Mouse (Mus musculus): ENCODE results near the gene Bicd2. TPM values are rescaled to one million over a fixed set of nuclear protein-coding genes. Genes with fewer than 3 reads are reported as not detected.

The Bicd2 gene
- polyA plus RNA-seq (2014; fragmentation: Nextera tagmentation; extraction: Ambion mirVana): 22.9 and 26.0 TPM in 2 replicates

- no peaks in the 10 kb centered on the region for H3K4me1 ChIP-seq (ENCODE audit: control insufficient read depth, insufficient read depth, low read length)
- peak within 1 kb of the TSS; percentile 85 for H3K4me2 ChIP-seq (ENCODE audit: low read depth, low read length)
- no peaks in the 10 kb centered on the region for H3K36me3 ChIP-seq (replicated peaks; ENCODE audit: control insufficient read depth, insufficient read depth, low read depth, low read length)
- H3K9ac ChIP-seq (replicated peaks; ENCODE audit: low read length): peak within 1 kb of the TSS; percentile 92
- under 1% methylated on average over 70 of the region's 74 CpGs for WGBS
- H3K27ac ChIP-seq (replicated peaks; ENCODE audit: low read depth, low read length): peak within 1 kb of the TSS; percentile 49
- peak within 1 kb of the TSS; percentile 92 for H3K4me3 ChIP-seq (ENCODE audit: low read depth, low read length)
- peak; percentile 98 for DNase-seq (ENCODE audit: low spot score)
- no peaks in the 10 kb centered on the region for H3K9me3 ChIP-seq (replicated peaks; ENCODE audit: control insufficient read depth, low read length)
- ATAC-seq (replicated peaks; ENCODE audit: insufficient number of reproducible peaks, low FRiP score, low TSS enrichment, low read depth): peak; percentile 99
- no peaks in the 10 kb centered on the region for H3K27me3 ChIP-seq (ENCODE audit: control insufficient read depth, insufficient read depth, low read length)
These were observed at the start of gene Bicd2 for GRCm38 (mm10) chr13:49341012-49341830. Bicd2 (plus strand) TSS chr13:49341585.

- Histone ChIP-seq H3K27ac (replicated peaks; ENCODE audit: low read depth, low read length) (no peak overlapping the region), H3K4me1 (ENCODE audit: control insufficient read depth, insufficient read depth, low read length) (no peaks in the 10 kb centered on the region), H3K9me3 (replicated peaks; ENCODE audit: control insufficient read depth, low read length) (no peaks in the 10 kb centered on the region), H3K9ac (replicated peaks; ENCODE audit: low read length) (no peak overlapping the region), H3K27me3 (ENCODE audit: control insufficient read depth, insufficient read depth, low read length) (no peaks in the 10 kb centered on the region), H3K4me3 (ENCODE audit: low read depth, low read length) (no peak overlapping the region), H3K36me3 (replicated peaks; ENCODE audit: control insufficient read depth, insufficient read depth, low read depth, low read length) (no peaks in the 10 kb centered on the region), H3K4me2 (ENCODE audit: low read depth, low read length) (no peak overlapping the region)
- WGBS: 91% methylated on average over 6 of the region's 6 CpGs
- no peak for DNase-seq (ENCODE audit: low spot score)
- ATAC-seq (replicated peaks; ENCODE audit: insufficient number of reproducible peaks, low FRiP score, low TSS enrichment, low read depth): no peak
These were observed 49.4 kb upstream of the Bicd2 start for GRCm38 (mm10) chr13:49291949-49292348.

- Histone ChIP-seq H3K27ac (replicated peaks; ENCODE audit: low read depth, low read length) (no peak overlapping the region), H3K4me1 (ENCODE audit: control insufficient read depth, insufficient read depth, low read length) (no peaks in the 10 kb centered on the region), H3K9me3 (replicated peaks; ENCODE audit: control insufficient read depth, low read length) (no peaks in the 10 kb centered on the region), H3K4me3 (ENCODE audit: low read depth, low read length) (no peak overlapping the region), H3K27me3 (ENCODE audit: control insufficient read depth, insufficient read depth, low read length) (no peaks in the 10 kb centered on the region), H3K4me2 (ENCODE audit: low read depth, low read length) (no peak overlapping the region), H3K9ac (replicated peaks; ENCODE audit: low read length) (no peak overlapping the region), H3K36me3 (replicated peaks; ENCODE audit: control insufficient read depth, insufficient read depth, low read depth, low read length) (no peaks in the 10 kb centered on the region)
- no peak for DNase-seq (ENCODE audit: low spot score)
- 77% methylated on average over 9 of the region's 9 CpGs for WGBS
- ATAC-seq (replicated peaks; ENCODE audit: insufficient number of reproducible peaks, low FRiP score, low TSS enrichment, low read depth): no peak
These were observed 47.3 kb upstream of the Bicd2 start for GRCm38 (mm10) chr13:49294108-49294507.

- Histone ChIP-seq H3K27me3 (ENCODE audit: control insufficient read depth, insufficient read depth, low read length) (no peaks in the 10 kb centered on the region), H3K4me1 (ENCODE audit: control insufficient read depth, insufficient read depth, low read length) (no peaks in the 10 kb centered on the region), H3K4me2 (ENCODE audit: low read depth, low read length) (no peak overlapping the region), H3K9ac (replicated peaks; ENCODE audit: low read length) (no peak overlapping the region), H3K9me3 (replicated peaks; ENCODE audit: control insufficient read depth, low read length) (no peaks in the 10 kb centered on the region), H3K36me3 (replicated peaks; ENCODE audit: control insufficient read depth, insufficient read depth, low read depth, low read length) (no peaks in the 10 kb centered on the region), H3K4me3 (ENCODE audit: low read depth, low read length) (no peak overlapping the region), H3K27ac (replicated peaks; ENCODE audit: low read depth, low read length) (no peak overlapping the region)
- DNase-seq (ENCODE audit: low spot score) (no peak), ATAC-seq (replicated peaks; ENCODE audit: insufficient number of reproducible peaks, low FRiP score, low TSS enrichment, low read depth) (no peak)
- 75% methylated on average over 7 of the region's 7 CpGs for WGBS
These were observed 45.1 kb upstream of the Bicd2 start for GRCm38 (mm10) chr13:49296270-49296669.

- no peak overlapping the region for H3K27ac ChIP-seq (replicated peaks; ENCODE audit: low read depth, low read length)
- no peak overlapping the region for H3K4me3 ChIP-seq (ENCODE audit: low read depth, low read length)
- WGBS: 84% methylated on average over 14 of the region's 14 CpGs
- H3K36me3 ChIP-seq (replicated peaks; ENCODE audit: control insufficient read depth, insufficient read depth, low read depth, low read length): no peaks in the 10 kb centered on the region
- ATAC-seq (replicated peaks; ENCODE audit: insufficient number of reproducible peaks, low FRiP score, low TSS enrichment, low read depth): no peak
- no peak for DNase-seq (ENCODE audit: low spot score)
- H3K4me1 ChIP-seq (ENCODE audit: control insufficient read depth, insufficient read depth, low read length): no peaks in the 10 kb centered on the region
- H3K9ac ChIP-seq (replicated peaks; ENCODE audit: low read length): no peak overlapping the region
- H3K9me3 ChIP-seq (replicated peaks; ENCODE audit: control insufficient read depth, low read length): no peaks in the 10 kb centered on the region
- no peaks in the 10 kb centered on the region for H3K27me3 ChIP-seq (ENCODE audit: control insufficient read depth, insufficient read depth, low read length)
- no peak overlapping the region for H3K4me2 ChIP-seq (ENCODE audit: low read depth, low read length)
These were observed 42.6 kb upstream of the Bicd2 start for GRCm38 (mm10) chr13:49298514-49299381.

DNA sequence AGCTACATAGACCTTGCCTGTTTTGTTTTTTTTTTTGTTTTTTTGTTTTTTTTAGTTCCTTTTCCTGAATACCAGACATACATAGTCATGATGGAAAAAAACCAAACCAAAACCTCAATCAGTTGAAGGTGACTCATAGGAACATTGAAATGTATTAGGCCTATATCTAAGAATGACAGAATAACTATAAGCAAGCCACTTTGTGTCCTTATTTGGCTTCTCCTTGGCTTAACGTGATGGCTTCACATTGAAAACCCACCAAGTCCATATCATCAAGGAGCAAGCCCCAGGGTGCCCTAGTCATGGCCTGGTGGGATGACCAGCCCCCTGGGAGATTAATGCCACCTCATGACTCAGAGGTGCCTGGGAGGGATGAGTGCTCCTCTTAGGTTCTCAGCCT is 40.6 kb upstream of the Bicd2 start:
- no peak overlapping the region for H3K4me3 ChIP-seq (ENCODE audit: low read depth, low read length)
- H3K4me2 ChIP-seq (ENCODE audit: low read depth, low read length): no peak overlapping the region
- no peak overlapping the region for H3K27ac ChIP-seq (replicated peaks; ENCODE audit: low read depth, low read length)
- DNase-seq (ENCODE audit: low spot score) (no peak), ATAC-seq (replicated peaks; ENCODE audit: insufficient number of reproducible peaks, low FRiP score, low TSS enrichment, low read depth) (no peak)
- WGBS: 73% methylated on average over 1 of the region's 1 CpGs
- H3K27me3 ChIP-seq (ENCODE audit: control insufficient read depth, insufficient read depth, low read length): no peaks in the 10 kb centered on the region
- no peaks in the 10 kb centered on the region for H3K9me3 ChIP-seq (replicated peaks; ENCODE audit: control insufficient read depth, low read length)
- no peak overlapping the region for H3K9ac ChIP-seq (replicated peaks; ENCODE audit: low read length)
- no peaks in the 10 kb centered on the region for H3K36me3 ChIP-seq (replicated peaks; ENCODE audit: control insufficient read depth, insufficient read depth, low read depth, low read length)
- H3K4me1 ChIP-seq (ENCODE audit: control insufficient read depth, insufficient read depth, low read length): no peaks in the 10 kb centered on the region

DNA sequence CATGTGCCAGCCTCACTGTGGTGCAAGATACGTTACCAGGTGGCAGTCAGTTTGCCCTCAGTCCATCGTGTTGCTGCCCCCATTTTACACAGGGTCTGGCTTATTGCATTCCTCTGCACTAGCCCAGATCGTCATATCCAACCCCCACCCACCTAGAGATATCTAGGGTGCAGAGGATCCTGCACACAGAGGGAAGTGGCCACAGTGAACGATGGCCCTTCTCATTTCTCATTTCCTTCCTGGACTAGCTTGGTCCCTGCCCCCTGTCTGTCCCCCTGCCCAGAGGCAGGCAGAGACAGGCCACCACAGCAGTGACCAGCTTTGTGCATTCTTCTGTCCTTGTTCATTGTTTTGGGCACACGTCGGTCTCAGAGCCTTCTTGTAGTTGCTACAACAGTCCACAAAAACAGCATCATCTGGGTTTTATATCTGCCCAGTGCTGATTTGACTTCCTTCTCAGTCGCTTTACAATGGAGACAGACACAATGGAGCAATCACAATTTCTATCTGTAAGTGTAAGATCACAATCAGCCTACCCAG is 34.5 kb upstream of the Bicd2 start:
- Histone ChIP-seq H3K36me3 (replicated peaks; ENCODE audit: control insufficient read depth, insufficient read depth, low read depth, low read length) (no peaks in the 10 kb centered on the region), H3K27me3 (ENCODE audit: control insufficient read depth, insufficient read depth, low read length) (no peaks in the 10 kb centered on the region), H3K4me2 (ENCODE audit: low read depth, low read length) (no peak overlapping the region), H3K4me3 (ENCODE audit: low read depth, low read length) (no peak overlapping the region), H3K9ac (replicated peaks; ENCODE audit: low read length) (no peak overlapping the region), H3K27ac (replicated peaks; ENCODE audit: low read depth, low read length) (peak overlapping the region; percentile 47), H3K4me1 (ENCODE audit: control insufficient read depth, insufficient read depth, low read length) (0 out of 2 replicates have a peak, but pooled peaks cover 2% of the 10 kb centered on the region), H3K9me3 (replicated peaks; ENCODE audit: control insufficient read depth, low read length) (no peaks in the 10 kb centered on the region)
- DNase-seq (ENCODE audit: low spot score): no peak
- no peak for ATAC-seq (replicated peaks; ENCODE audit: insufficient number of reproducible peaks, low FRiP score, low TSS enrichment, low read depth)
- 63% methylated on average over 7 of the region's 7 CpGs for WGBS

All from embryonic facial prominence, embryonic 11.5 days (tissue).